Mouse (Mus musculus): ENCODE measurements around the gene Sptan1.

- no peak for TF ChIP-seq POLR2A (IDR thresholded peaks at IDR 0.05; ENCODE audit: insufficient read depth, low read length)
- TF ChIP-seq CTCF (IDR thresholded peaks at IDR 0.05; ENCODE audit: low read depth, low read length) = no peak
Measured at GRCm38 (mm10) chr2:29991962-29992361, 26.6 kb downstream of the Sptan1 start.
